Mouse (Mus musculus) effector memory CD4-positive, alpha-beta T cell, adult 7 months (primary cell): ENCODE measurements around the gene H1fnt. TPM values are rescaled to one million over a fixed set of nuclear protein-coding genes. Genes with fewer than 3 reads are reported as not detected.

Source experiments
- polyA plus RNA-seq: library from polyadenylated mRNA; unstranded; fragments of 100-300 nt; shearing (Covaris generic); gene quantifications from one replicate; pipeline ENCODE4 v1.2.1, GENCODE M21; 2017

Gene H1fnt
- polyA plus RNA-seq = not detected

DNA sequence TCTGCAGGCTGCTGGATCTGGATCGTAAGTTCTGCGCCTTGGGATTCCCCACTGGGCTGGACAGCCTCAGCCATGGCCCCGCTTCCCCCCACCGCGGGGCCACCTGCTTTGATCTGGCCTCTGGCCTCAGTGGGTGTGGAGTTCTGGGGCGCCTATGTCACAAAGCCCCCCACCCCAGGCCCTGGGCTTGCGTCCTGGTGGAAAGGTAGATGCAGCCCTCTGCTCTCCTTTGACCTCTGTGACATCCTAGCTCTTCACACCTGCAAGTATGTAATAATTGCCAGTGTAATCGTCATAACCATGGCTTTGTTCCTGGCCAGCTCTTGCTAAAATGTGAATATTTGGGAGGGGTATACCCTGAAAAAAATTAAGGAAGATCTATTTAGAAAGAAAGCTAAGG lies at the start of gene H1fnt:
H1fnt (minus strand) TSS at position 101 of the 400 bp plus-strand sequence.

DNA sequence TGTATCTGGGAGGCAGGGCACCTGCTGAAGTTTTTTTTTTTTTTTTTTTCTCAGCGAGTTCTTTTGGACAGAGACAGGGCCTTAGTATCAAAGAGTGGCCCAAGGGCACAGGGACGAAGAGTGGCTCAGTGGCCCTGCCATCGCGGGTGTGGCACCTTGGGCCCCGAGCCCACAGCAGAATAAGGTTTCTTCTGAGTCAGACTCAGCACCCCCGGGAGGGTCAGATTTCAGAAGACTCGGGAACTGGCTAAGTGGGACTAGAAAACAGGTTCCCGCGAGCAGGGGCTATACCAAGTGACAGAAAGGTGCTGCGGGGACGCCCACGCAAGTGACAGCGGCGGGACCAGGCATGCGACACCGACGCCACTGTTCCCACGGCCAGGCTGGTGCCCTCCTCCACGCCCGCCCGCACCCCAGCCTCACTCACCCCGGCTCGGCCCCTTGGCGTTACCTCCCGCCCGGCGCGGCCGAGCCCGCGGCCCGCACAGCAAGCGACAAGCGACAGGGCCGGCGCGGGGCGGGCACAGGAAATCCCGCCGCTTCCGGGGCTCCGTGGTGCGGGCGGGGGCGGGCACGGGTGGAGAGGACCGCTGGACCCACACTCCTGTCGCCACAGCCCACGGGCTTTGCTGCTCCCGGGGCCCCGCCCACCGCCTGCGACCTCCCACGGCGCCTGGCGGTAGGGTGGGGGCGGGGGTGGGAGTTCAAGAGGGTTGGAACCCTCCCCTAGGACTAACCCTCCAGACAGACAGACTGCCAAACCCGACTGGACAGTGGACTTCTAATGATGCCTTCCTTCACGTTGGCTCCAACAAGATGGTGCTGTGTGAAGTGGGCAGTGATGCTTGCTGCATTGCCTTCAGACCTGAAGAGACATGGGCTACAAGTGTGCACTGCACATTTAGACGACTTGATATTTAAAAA lies 38.8 kb upstream of the H1fnt start, which contains the start of gene Zfp641:
Zfp641 (minus strand) TSS at position 534 of the 924 bp plus-strand sequence.

GRCm38 (mm10) chr15:98234350-98234749 lies 22.7 kb downstream of the H1fnt start, which contains the start of gene Olfr286:
Gene Olfr286 (minus strand): TSS chr15:98234450.

DNA sequence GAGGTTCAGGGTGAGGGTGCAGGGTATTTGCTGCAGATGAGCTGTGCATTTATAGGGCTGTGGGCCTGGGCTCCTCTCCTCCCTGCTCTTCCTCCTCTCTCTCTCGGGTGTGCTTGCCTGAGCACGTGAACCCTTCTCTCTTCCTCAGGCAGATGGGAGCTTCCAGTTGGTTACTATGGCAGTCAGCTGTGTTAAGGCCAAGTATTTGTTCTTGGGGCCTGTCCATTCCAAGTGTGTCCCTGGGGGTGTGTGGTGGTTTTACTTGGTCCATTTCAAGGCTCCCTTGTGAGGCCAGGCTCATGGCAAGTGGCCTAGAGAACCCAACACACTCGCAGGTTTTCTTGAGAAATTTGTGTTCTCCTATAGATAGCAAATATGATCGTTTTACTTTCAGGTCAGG lies 36.2 kb downstream of the H1fnt start, which contains the start of the genes Gm44579 and Olfr287:
Gm44579 (minus strand) TSS at position 101 of the 400 bp plus-strand sequence.
Olfr287 (minus strand) TSS at position 180 of the 400 bp plus-strand sequence.

Other genes with a start within 250 kb of the H1fnt start
- 5.5 TPM for gene Pfkm, start 164.7 kb downstream of the H1fnt start, polyA plus RNA-seq
- 37.6 TPM for gene Senp1, start 163.5 kb downstream of the H1fnt start, polyA plus RNA-seq
- 14.8 TPM for gene Asb8, start 91.7 kb downstream of the H1fnt start, polyA plus RNA-seq
- not detected for gene Ccdc184, start 90.1 kb downstream of the H1fnt start, polyA plus RNA-seq
- gene Olfr288, start 61.8 kb downstream of the H1fnt start, polyA plus RNA-seq = not detected
- gene Gm44579, start 36.3 kb downstream of the H1fnt start, polyA plus RNA-seq = 0.33 TPM
- not detected for gene Olfr287, start 36.2 kb downstream of the H1fnt start, polyA plus RNA-seq
- gene Olfr286, start 22.8 kb downstream of the H1fnt start, polyA plus RNA-seq = 0.38 TPM
- not detected for gene Zfp641, start 38.9 kb upstream of the H1fnt start, polyA plus RNA-seq
- gene Olfr285, start 60.1 kb upstream of the H1fnt start, polyA plus RNA-seq = 0.10 TPM
- gene Olfr284, start 83.7 kb upstream of the H1fnt start, polyA plus RNA-seq = not detected
- not detected for gene Olfr283, start 123.7 kb upstream of the H1fnt start, polyA plus RNA-seq
- not detected for gene Olfr282, start 173.9 kb upstream of the H1fnt start, polyA plus RNA-seq
- gene Olfr281, start 195.3 kb upstream of the H1fnt start, polyA plus RNA-seq = 0.55 TPM
- not detected for gene OR5BS1P, start 212.6 kb upstream of the H1fnt start, polyA plus RNA-seq
- not detected for gene Lalba, start 225.4 kb upstream of the H1fnt start, polyA plus RNA-seq
- gene Olfr279, start 235.1 kb upstream of the H1fnt start, polyA plus RNA-seq = 0.21 TPM